Mouse (Mus musculus): ENCODE measurements around the gene Hnrnpab. TPM values are rescaled to one million over a fixed set of nuclear protein-coding genes. Genes with fewer than 3 reads are reported as not detected.
"Not testable (repeated sequence)": the region's sequence is repeated elsewhere in the genome, so short reads cannot be mapped to it uniquely, and the experiment has no call there.

Gene Hnrnpab
- polyA plus RNA-seq, 1 experiment from 2014 or later, result 441 TPM

- Histone ChIP-seq H3K27ac (ENCODE audit: low read length) (no peak overlapping the region), H3K27me3 (replicated peaks; ENCODE audit: control insufficient read depth, insufficient read depth, low read length) (no peaks in the 10 kb centered on the region)
These were observed 9.0 kb upstream of the Hnrnpab start for GRCm38 (mm10) chr11:51615601-51616000.

GRCm38 (mm10) chr11:51615129-51615528, 8.5 kb upstream of the Hnrnpab start:
- 50% methylated on average over 7 of the region's 7 CpGs for WGBS
- H3K27me3 ChIP-seq (replicated peaks; ENCODE audit: control insufficient read depth, insufficient read depth, low read length), result no peaks in the 10 kb centered on the region
- no peak overlapping the region for H3K27ac ChIP-seq (ENCODE audit: low read length)
- peak overlapping the region; percentile 50 for H3K4me2 ChIP-seq (ENCODE audit: low read length)
- no peaks in the 10 kb centered on the region for H3K9me3 ChIP-seq (ENCODE audit: control insufficient read depth, low read length)
- H3K4me1 ChIP-seq (replicated peaks; ENCODE audit: control insufficient read depth, insufficient read depth, low read length), result peaks cover 12% of the 10 kb centered on the region
- H3K4me3 ChIP-seq (replicated peaks; ENCODE audit: low read length), result peak overlapping the region; percentile 31; the same call in 1 of the 2 replicates
- H3K9ac ChIP-seq (replicated peaks; ENCODE audit: low read depth, low read length), result no peak overlapping the region; the same call in 1 of the 2 replicates
- no peaks in the 10 kb centered on the region for H3K36me3 ChIP-seq (ENCODE audit: control insufficient read depth, insufficient read depth)
- no peak for ATAC-seq

More at GRCm38 (mm10) chr11:51615601-51616000, 9.0 kb upstream of the Hnrnpab start:
- Histone ChIP-seq H3K9ac (replicated peaks; ENCODE audit: low read depth, low read length) (peak overlapping the region; percentile 52), H3K9me3 (ENCODE audit: control insufficient read depth, low read length) (no peaks in the 10 kb centered on the region), H3K4me3 (replicated peaks; ENCODE audit: low read length) (peak overlapping the region; percentile 31), H3K36me3 (ENCODE audit: control insufficient read depth, insufficient read depth) (no peaks in the 10 kb centered on the region), H3K4me1 (replicated peaks; ENCODE audit: control insufficient read depth, insufficient read depth, low read length) (peaks cover 17% of the 10 kb centered on the region), H3K4me2 (ENCODE audit: low read length) (peak overlapping the region; percentile 50)
- ATAC-seq, result peak; percentile 21; the same call in 1 of the 2 replicates
- 2% methylated on average over 14 of the region's 14 CpGs for WGBS

- Histone ChIP-seq H3K9me3 (ENCODE audit: control insufficient read depth, low read length) (no peaks in the 10 kb centered on the region), H3K36me3 (ENCODE audit: control insufficient read depth, insufficient read depth) (no peaks in the 10 kb centered on the region), H3K27me3 (replicated peaks; ENCODE audit: control insufficient read depth, insufficient read depth, low read length) (no peaks in the 10 kb centered on the region), H3K9ac (replicated peaks; ENCODE audit: low read depth, low read length) (no peak overlapping the region), H3K4me3 (replicated peaks; ENCODE audit: low read length) (no peak overlapping the region), H3K27ac (ENCODE audit: low read length) (no peak overlapping the region), H3K4me2 (ENCODE audit: low read length) (no peak overlapping the region), H3K4me1 (replicated peaks; ENCODE audit: control insufficient read depth, insufficient read depth, low read length) (peaks cover 10% of the 10 kb centered on the region)
- no peak for ATAC-seq
- WGBS, result 80% methylated on average over 8 of the region's 8 CpGs
These were observed 7.6 kb upstream of the Hnrnpab start for GRCm38 (mm10) chr11:51614256-51614655.

- ATAC-seq; H3K36me3 ChIP-seq (ENCODE audit: control insufficient read depth, insufficient read depth); H3K9me3 ChIP-seq (ENCODE audit: control insufficient read depth, low read length); H3K27me3 ChIP-seq (replicated peaks; ENCODE audit: control insufficient read depth, insufficient read depth, low read length); H3K9ac ChIP-seq (replicated peaks; ENCODE audit: low read depth, low read length); H3K27ac ChIP-seq (ENCODE audit: low read length); H3K4me3 ChIP-seq (replicated peaks; ENCODE audit: low read length); H3K4me2 ChIP-seq (ENCODE audit: low read length): not testable (repeated sequence)
- peaks cover 11% of the 10 kb centered on the region for H3K4me1 ChIP-seq (replicated peaks; ENCODE audit: control insufficient read depth, insufficient read depth, low read length)
- WGBS, result 89% methylated on average over 5 of the region's 5 CpGs
These were observed 3.3 kb upstream of the Hnrnpab start for GRCm38 (mm10) chr11:51609940-51610339.

- H3K9ac ChIP-seq (replicated peaks; ENCODE audit: low read depth, low read length), result no peak overlapping the region
- ATAC-seq, result no peak
- no peak overlapping the region for H3K4me2 ChIP-seq (ENCODE audit: low read length)
- no peaks in the 10 kb centered on the region for H3K9me3 ChIP-seq (ENCODE audit: control insufficient read depth, low read length)
- H3K27ac ChIP-seq (ENCODE audit: low read length), result no peak overlapping the region
- H3K4me1 ChIP-seq (replicated peaks; ENCODE audit: control insufficient read depth, insufficient read depth, low read length), result peaks cover 16% of the 10 kb centered on the region
- H3K27me3 ChIP-seq (replicated peaks; ENCODE audit: control insufficient read depth, insufficient read depth, low read length), result no peaks in the 10 kb centered on the region
- no peak overlapping the region for H3K4me3 ChIP-seq (replicated peaks; ENCODE audit: low read length)
- peaks cover 4% of the 10 kb centered on the region; the same call in 1 of the 2 replicates for H3K36me3 ChIP-seq (ENCODE audit: control insufficient read depth, insufficient read depth)
- 79% methylated on average over 3 of the region's 3 CpGs for WGBS
These were observed 2.7 kb upstream of the Hnrnpab start for GRCm38 (mm10) chr11:51609266-51609909.

- H3K36me3 ChIP-seq (ENCODE audit: control insufficient read depth, insufficient read depth), result peaks cover 24% of the 10 kb centered on the region
- no peaks in the 10 kb centered on the region for H3K9me3 ChIP-seq (ENCODE audit: control insufficient read depth, low read length)
- H3K4me3 ChIP-seq (replicated peaks; ENCODE audit: low read length), result peak overlapping the region; percentile 71
- H3K27me3 ChIP-seq (replicated peaks; ENCODE audit: control insufficient read depth, insufficient read depth, low read length), result no peaks in the 10 kb centered on the region
- peak overlapping the region; percentile 86 for H3K9ac ChIP-seq (replicated peaks; ENCODE audit: low read depth, low read length)
- peak overlapping the region; percentile 85 for H3K4me2 ChIP-seq (ENCODE audit: low read length)
- H3K4me1 ChIP-seq (replicated peaks; ENCODE audit: control insufficient read depth, insufficient read depth, low read length), result peaks cover 37% of the 10 kb centered on the region
- whole genome bisulfite sequencing, result 10% methylated on average over 15 of the region's 15 CpGs
- peak; percentile 51; the same call in 1 of the 2 replicates for ATAC-seq
- H3K27ac ChIP-seq (ENCODE audit: low read length), result peak overlapping the region; percentile 90
These were observed 570 bp upstream of the Hnrnpab start for GRCm38 (mm10) chr11:51607096-51607738.

GRCm38 (mm10) chr11:51605602-51606446, 823 bp downstream of the Hnrnpab start:
- ATAC-seq, result peak; percentile 61
- H3K9me3 ChIP-seq (ENCODE audit: control insufficient read depth, low read length), result no peaks in the 10 kb centered on the region
- peak overlapping the region; percentile 93 for H3K27ac ChIP-seq (ENCODE audit: low read length)
- H3K9ac ChIP-seq (replicated peaks; ENCODE audit: low read depth, low read length), result peak overlapping the region; percentile 97
- H3K4me1 ChIP-seq (replicated peaks; ENCODE audit: control insufficient read depth, insufficient read depth, low read length), result peaks cover 46% of the 10 kb centered on the region
- WGBS, result under 1% methylated on average over 66 of the region's 81 CpGs
- H3K4me2 ChIP-seq (ENCODE audit: low read length), result peak overlapping the region; percentile 59
- H3K27me3 ChIP-seq (replicated peaks; ENCODE audit: control insufficient read depth, insufficient read depth, low read length), result no peaks in the 10 kb centered on the region
- peaks cover 38% of the 10 kb centered on the region for H3K36me3 ChIP-seq (ENCODE audit: control insufficient read depth, insufficient read depth)
- peak overlapping the region; percentile 71 for H3K4me3 ChIP-seq (replicated peaks; ENCODE audit: low read length)

GRCm38 (mm10) chr11:51602253-51602652, 4.4 kb downstream of the Hnrnpab start:
- 82% methylated on average over 3 of the region's 3 CpGs for WGBS
- no peak overlapping the region for H3K27ac ChIP-seq (ENCODE audit: low read length)
- peaks cover 41% of the 10 kb centered on the region for H3K4me1 ChIP-seq (replicated peaks; ENCODE audit: control insufficient read depth, insufficient read depth, low read length)
- H3K4me3 ChIP-seq (replicated peaks; ENCODE audit: low read length), result no peak overlapping the region
- no peak overlapping the region for H3K4me2 ChIP-seq (ENCODE audit: low read length)
- no peaks in the 10 kb centered on the region for H3K27me3 ChIP-seq (replicated peaks; ENCODE audit: control insufficient read depth, insufficient read depth, low read length)
- H3K9me3 ChIP-seq (ENCODE audit: control insufficient read depth, low read length), result no peaks in the 10 kb centered on the region
- no peak overlapping the region for H3K9ac ChIP-seq (replicated peaks; ENCODE audit: low read depth, low read length)
- ATAC-seq, result no peak
- H3K36me3 ChIP-seq (ENCODE audit: control insufficient read depth, insufficient read depth), result peaks cover 62% of the 10 kb centered on the region

- H3K4me1 ChIP-seq (replicated peaks; ENCODE audit: control insufficient read depth, insufficient read depth, low read length), result peaks cover 13% of the 10 kb centered on the region
- no peak overlapping the region for H3K4me3 ChIP-seq (replicated peaks; ENCODE audit: low read length)
- H3K4me2 ChIP-seq (ENCODE audit: low read length), result no peak overlapping the region
- no peak for ATAC-seq
- no peak overlapping the region for H3K27ac ChIP-seq (ENCODE audit: low read length)
- WGBS, result 76% methylated on average over 2 of the region's 2 CpGs
- no peaks in the 10 kb centered on the region for H3K9me3 ChIP-seq (ENCODE audit: control insufficient read depth, low read length)
- H3K36me3 ChIP-seq (ENCODE audit: control insufficient read depth, insufficient read depth), result peaks cover 76% of the 10 kb centered on the region
- no peaks in the 10 kb centered on the region for H3K27me3 ChIP-seq (replicated peaks; ENCODE audit: control insufficient read depth, insufficient read depth, low read length)
- H3K9ac ChIP-seq (replicated peaks; ENCODE audit: low read depth, low read length), result no peak overlapping the region
These were observed 9.1 kb downstream of the Hnrnpab start for GRCm38 (mm10) chr11:51597553-51597952.
